Mouse (Mus musculus): ENCODE measurements around the gene D10Jhu81e. TPM values are rescaled to one million over a fixed set of nuclear protein-coding genes. Genes with fewer than 3 reads are reported as not detected.
"Not testable (repeated sequence)": the region's sequence is repeated elsewhere in the genome, so short reads cannot be mapped to it uniquely, and the experiment has no call there.

The D10Jhu81e gene
- polyA plus RNA-seq, 1 experiment, result 126 TPM

- no peak for DNase-seq (ENCODE audit: low read depth)
Observed at GRCm38 (mm10) chr10:78129998-78130397, 39.6 kb downstream of the D10Jhu81e start.

GRCm38 (mm10) chr10:78129423-78129822 is 40.2 kb downstream of the D10Jhu81e start:
- no peak for DNase-seq (ENCODE audit: low read depth)

GRCm38 (mm10) chr10:78128647-78129046 is 40.9 kb downstream of the D10Jhu81e start:
- DNase-seq (ENCODE audit: low read depth), result no peak

- DNase-seq (ENCODE audit: low read depth), result no peak
Observed at GRCm38 (mm10) chr10:78127931-78128330, 41.7 kb downstream of the D10Jhu81e start.

GRCm38 (mm10) chr10:78127046-78127870 is 42.3 kb downstream of the D10Jhu81e start:
- no peak for DNase-seq (ENCODE audit: low read depth)

GRCm38 (mm10) chr10:78126311-78126710 is 43.3 kb downstream of the D10Jhu81e start:
- DNase-seq (ENCODE audit: low read depth), result no peak

GRCm38 (mm10) chr10:78125061-78125460 is 44.5 kb downstream of the D10Jhu81e start:
- DNase-seq (ENCODE audit: low read depth), result not testable (repeated sequence)

- DNase-seq (ENCODE audit: low read depth), result not testable (repeated sequence)
Observed at GRCm38 (mm10) chr10:78124137-78124536, 45.4 kb downstream of the D10Jhu81e start.

- DNase-seq (ENCODE audit: low read depth), result no peak
Observed at GRCm38 (mm10) chr10:78119422-78119821, 50.2 kb downstream of the D10Jhu81e start.

- no peak for DNase-seq (ENCODE audit: low read depth)
Observed at GRCm38 (mm10) chr10:78115153-78115552, 54.4 kb downstream of the D10Jhu81e start.

GRCm38 (mm10) chr10:78114521-78115092 is 55.0 kb downstream of the D10Jhu81e start:
- DNase-seq (ENCODE audit: low read depth), result no peak

Other genes with a start within 250 kb of the D10Jhu81e start
- 1.1 and 2.1 TPM in 2 replicates for gene Trpm2, start 199.2 kb downstream of the D10Jhu81e start, polyA plus RNA-seq (2012; rRNA removed)
- gene 1810043G02Rik, start 191.3 kb downstream of the D10Jhu81e start, polyA plus RNA-seq (2012; rRNA removed), result 54.7 and 66.3 TPM in 2 replicates
- 115 and 175 TPM in 2 replicates for gene Pfkl, start 159.7 kb downstream of the D10Jhu81e start, polyA plus RNA-seq (2012; rRNA removed)
- gene Dnmt3l, start 127.8 kb downstream of the D10Jhu81e start, polyA plus RNA-seq (2012; rRNA removed), result 1.2 and 6.6 TPM in 2 replicates
- 0.99 and 1.00 TPM in 2 replicates for gene Aire, start 126.2 kb downstream of the D10Jhu81e start, polyA plus RNA-seq (2012; rRNA removed)
- gene Icosl, start 100.5 kb downstream of the D10Jhu81e start, polyA plus RNA-seq (2012; rRNA removed), result 25.3 and 31.3 TPM in 2 replicates
- gene Pwp2, start 15.4 kb upstream of the D10Jhu81e start, polyA plus RNA-seq (2012; rRNA removed), result 7.9 and 9.8 TPM in 2 replicates
- gene Trappc10, start 74.9 kb upstream of the D10Jhu81e start, polyA plus RNA-seq (2012; rRNA removed), result 62.3 and 76.1 TPM in 2 replicates
- gene Agpat3, start 182.7 kb upstream of the D10Jhu81e start, polyA plus RNA-seq (2012; rRNA removed), result 625 and 807 TPM in 2 replicates
- gene Rrp1, start 243.3 kb upstream of the D10Jhu81e start, polyA plus RNA-seq (2012; rRNA removed), result 94.1 and 150 TPM in 2 replicates